8 mouse cellular contexts compared by ENCODE assay signal in the genomic region with DNA sequence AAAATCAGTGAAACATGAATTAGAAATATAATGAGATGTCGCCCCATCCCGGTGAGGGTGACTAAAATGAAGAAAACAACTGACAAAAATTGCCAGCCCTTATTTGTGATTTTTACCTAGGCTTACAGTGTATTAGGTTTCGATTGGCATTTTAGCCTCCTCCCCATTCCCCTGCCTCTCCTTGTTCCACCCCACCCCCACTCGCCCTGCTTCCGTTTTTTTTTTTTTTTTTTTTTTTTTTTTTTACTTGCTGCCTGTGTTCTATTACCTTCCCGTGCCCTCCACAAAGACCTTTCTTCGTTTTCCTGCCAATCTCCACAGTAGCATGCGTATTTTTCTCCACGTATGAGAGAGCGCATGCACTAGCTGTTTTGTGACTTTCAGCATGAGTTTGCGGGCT.
DNase-seq lines count a peak whose midpoint lies in the region; ATAC-seq and TF ChIP-seq lines count a peak whose summit lies in the region.

No protein-coding gene starts in this region.

- H3K4me3 ChIP-seq in forebrain, embryonic 10.5 days: peak overlapping the region; percentile 27
- no peak overlapping the region for H3K4me3 ChIP-seq in forebrain, embryonic 15.5 days
- H3K4me3 ChIP-seq in ES-E14 (ENCODE audit: insufficient read depth in 1 of 2, low read depth in 1 of 2, low read length in 2 of 2, poor library complexity in 1 of 2, severe bottlenecking in 1 of 2): peak overlapping the region; percentile 27 to 39; a peak in 3 of 4 replicates
- no peak overlapping the region for H3K4me3 ChIP-seq in midbrain, embryonic 15.5 days

- H3K9ac ChIP-seq in forebrain, embryonic 15.5 days (replicated peaks): no peak overlapping the region
- H3K9ac ChIP-seq in ES-E14 (ENCODE audit: insufficient read depth, low read depth, low read length, poor library complexity, severe bottlenecking): no peak overlapping the region
- H3K9ac ChIP-seq in midbrain, embryonic 15.5 days: no peak overlapping the region

- WGBS in forebrain, embryonic 10.5 days: 14% methylated on average over 11 of the region's 11 CpGs
- 16% methylated on average over 11 of the region's 11 CpGs for WGBS in forebrain, embryonic 15.5 days
- WGBS in midbrain, embryonic 15.5 days: 18% methylated on average over 11 of the region's 11 CpGs

- peaks cover 25% of the 10 kb centered on the region for H3K27me3 ChIP-seq in forebrain, embryonic 10.5 days (ENCODE audit: poor library complexity, severe bottlenecking)
- H3K27me3 ChIP-seq in forebrain, embryonic 15.5 days: no peaks in the 10 kb centered on the region
- H3K27me3 ChIP-seq in midbrain, embryonic 15.5 days (replicated peaks): no peaks in the 10 kb centered on the region

- in situ Hi-C loops in ES-E14 (cut with MboI; ENCODE audit: low sequenced_read_pairs in 2 of 2, unreplicated experiment in 2 of 2): no loop called here

- H3K9me3 ChIP-seq in forebrain, embryonic 10.5 days: no peaks in the 10 kb centered on the region
- H3K9me3 ChIP-seq in forebrain, embryonic 15.5 days: no peaks in the 10 kb centered on the region
- no peaks in the 10 kb centered on the region for H3K9me3 ChIP-seq in ES-E14 (ENCODE audit: control insufficient read depth, insufficient read depth, low read depth, low read length)
- no peaks in the 10 kb centered on the region for H3K9me3 ChIP-seq in midbrain, embryonic 15.5 days

- peaks cover 24% of the 10 kb centered on the region for H3K4me1 ChIP-seq in forebrain, embryonic 10.5 days
- no peaks in the 10 kb centered on the region for H3K4me1 ChIP-seq in forebrain, embryonic 15.5 days
- H3K4me1 ChIP-seq in ES-E14 (ENCODE audit: control insufficient read depth in 2 of 2, insufficient read depth in 2 of 2, low read length in 2 of 2, poor library complexity in 1 of 2): peaks cover 0 to 2% of the 10 kb centered on the region in 2 experiments; a peak in 1 of 4 replicates
- peaks cover 3% of the 10 kb centered on the region; the same call in 1 of the 2 replicates for H3K4me1 ChIP-seq in midbrain, embryonic 15.5 days

- H3K4me2 ChIP-seq in forebrain, embryonic 15.5 days (replicated peaks): no peak overlapping the region
- peak overlapping the region; percentile 33 for H3K4me2 ChIP-seq in midbrain, embryonic 15.5 days

- peak overlapping the region; percentile 11; the same call in 1 of the 2 replicates for H3K27ac ChIP-seq in forebrain, embryonic 10.5 days
- no peak overlapping the region for H3K27ac ChIP-seq in forebrain, embryonic 15.5 days (replicated peaks)
- no peak overlapping the region for H3K27ac ChIP-seq in ES-E14 (ENCODE audit: insufficient read depth, low read depth, low read length, poor library complexity, severe bottlenecking)
- no peak overlapping the region for H3K27ac ChIP-seq in midbrain, embryonic 15.5 days

- ATAC-seq in forebrain, embryonic 15.5 days (replicated peaks): no peak
- peak; percentile 72 for ATAC-seq in inflammation-experienced regulatory T-cells, adult 6 months
- ATAC-seq in midbrain, embryonic 15.5 days (replicated peaks): no peak
- no peak for ATAC-seq in monocyte, adult 5-6 weeks (replicated peaks; ENCODE audit: insufficient number of reproducible peaks, low FRiP score, low TSS enrichment, poor library complexity, severe bottlenecking)

- DNase-seq in forebrain, embryonic 10.5 days (ENCODE audit: extremely low spot score, low spot score): no peak
- no peak for DNase-seq in ES-E14 (ENCODE audit: low read depth, low spot score)
- DNase-seq in lung, postnatal 36 days: no peak
- no peak for DNase-seq in left cerebral cortex, postnatal 25 days (ENCODE audit: low spot score in 2 of 2)

- no peaks in the 10 kb centered on the region for H3K36me3 ChIP-seq in forebrain, embryonic 10.5 days (replicated peaks)
- H3K36me3 ChIP-seq in forebrain, embryonic 15.5 days: no peaks in the 10 kb centered on the region
- no peaks in the 10 kb centered on the region for H3K36me3 ChIP-seq in ES-E14 (ENCODE audit: control insufficient read depth, insufficient read depth, low read length, poor library complexity, severe bottlenecking)
- no peaks in the 10 kb centered on the region for H3K36me3 ChIP-seq in midbrain, embryonic 15.5 days (replicated peaks)

- intact Hi-C loops in left cerebral cortex, postnatal 25 days (cut with DNase I): no loop called here

TF ChIP-seq in ES-E14, 5 proteins besides CTCF, POLR2A, EP300 and RAD21:
- TF ChIP-seq ZNF384 (IDR thresholded peaks at IDR 0.05; ENCODE audit: low read depth, low read length) (peak; percentile 92), MAFK (IDR thresholded peaks at IDR 0.05; ENCODE audit: insufficient read depth, low read depth, low read length) (no peak)

Comparison
In these comparisons a context has a peak if more than half of its experiments do, and no peak if none do; other contexts are left out.
1. H3K4me3 ChIP-seq: peak in forebrain, embryonic 10.5 days (single experiment) and ES-E14 (2 of 2); none in forebrain, embryonic 15.5 days (single experiment) and midbrain, embryonic 15.5 days (single experiment).